Mouse (Mus musculus) CH12.LX (cell line): ENCODE measurements around the gene Coro2a. TPM values are rescaled to one million over a fixed set of nuclear protein-coding genes. Genes with fewer than 3 reads are reported as not detected.

ENCODE experiments used
- DNase-seq: peaks from one replicate; pipeline ENCODE4 v3.0.0-alpha.2; 2013; ENCODE audit errors: extremely low read depth
- H3K27ac ChIP-seq: 2 replicates; pipeline ENCODE4 v1.5.1; 2012; ENCODE audit warnings: low read depth, mild to moderate bottlenecking, control low read depth, moderate library complexity; ENCODE audit not compliant: insufficient read depth
- H3K27me3 ChIP-seq: replicated peaks from 2 replicates; pipeline ENCODE3; 2012; ENCODE audit warnings: inconsistent platforms
- H3K36me3 ChIP-seq, 2 experiments: replicated peaks in 1 of 2; 2 replicates each; pipeline versions ENCODE3 to v1.6.1; 2012; ENCODE audit warnings: inconsistent platforms in 1 of 2, low read length in 1 of 2, mild to moderate bottlenecking in 1 of 2, mixed read lengths in 1 of 2, moderate library complexity in 1 of 2; ENCODE audit not compliant: control insufficient read depth in 1 of 2, insufficient read depth in 1 of 2
- H3K4me1 ChIP-seq, 2 experiments: 2 replicates each; pipeline ENCODE4 v1.6.1; 2012; ENCODE audit warnings: inconsistent platforms in 1 of 2, moderate library complexity in 1 of 2; ENCODE audit not compliant: insufficient read depth in 2 of 2, control insufficient read depth in 1 of 2
- H3K4me2 ChIP-seq: 2 replicates; pipeline ENCODE4 v1.6.1; 2012; ENCODE audit warnings: low read depth, mild to moderate bottlenecking, control low read depth; ENCODE audit not compliant: poor library complexity, insufficient read depth, severe bottlenecking
- H3K4me3 ChIP-seq, 3 experiments: fragments of 150-350 bp in 1 of 3; sonication (generic) in 1 of 3; replicated peaks in 1 of 3; 2 replicates each; pipeline versions ENCODE3 to v1.5.1; 2011 to 2012; ENCODE audit warnings: low read depth in 2 of 3, low read length in 2 of 3, mild to moderate bottlenecking in 2 of 3, moderate library complexity in 2 of 3, control low read depth in 1 of 3, improper control_type of control experiment in 1 of 3, inconsistent platforms in 1 of 3, mixed read lengths in 1 of 3; ENCODE audit not compliant: poor library complexity in 1 of 3
- H3K79me2 ChIP-seq: replicated peaks from 2 replicates; pipeline ENCODE4 v1.6.1; 2012; ENCODE audit warnings: mild to moderate bottlenecking, moderate library complexity; ENCODE audit not compliant: control insufficient read depth, poor library complexity, insufficient read depth, severe bottlenecking; ENCODE audit errors: extremely low read depth
- H3K9ac ChIP-seq: 2 replicates; pipeline ENCODE4 v1.6.1; 2012; ENCODE audit warnings: low read depth, mild to moderate bottlenecking, control low read depth, moderate library complexity; ENCODE audit not compliant: insufficient read depth
- H3K9me3 ChIP-seq: replicated peaks from 2 replicates; pipeline ENCODE3; 2012; ENCODE audit warnings: low read length, inconsistent platforms, mixed read lengths
- CHD2 ChIP-seq: IDR thresholded peaks from 2 replicates; pipeline ENCODE4 v1.6.1; 2011; ENCODE audit warnings: low read length, improper control_type of control experiment
- CTCF ChIP-seq, 2 experiments: IDR thresholded peaks in 1 of 2; conservative IDR thresholded peaks in 1 of 2; 2 replicates each; pipeline ENCODE4 v1.5.1; 2011 to 2012; ENCODE audit warnings: low read depth in 2 of 2, low read length in 2 of 2, improper control_type of control experiment in 1 of 2, inconsistent platforms in 1 of 2, mild to moderate bottlenecking in 1 of 2, moderate library complexity in 1 of 2
- E2F4 ChIP-seq: IDR thresholded peaks from 2 replicates; pipeline ENCODE4 v1.6.1; 2011; ENCODE audit warnings: low read depth, low read length, improper control_type of control experiment; ENCODE audit not compliant: insufficient replicate concordance
- ETS1 ChIP-seq: conservative IDR thresholded peaks from 2 replicates; pipeline ENCODE4 v1.6.1; 2012; ENCODE audit warnings: low read depth, mild to moderate bottlenecking, inconsistent platforms, low read length, improper control_type of control experiment, moderate library complexity
- GABPA ChIP-seq: IDR thresholded peaks from 2 replicates; pipeline ENCODE4 v1.6.1; 2012; ENCODE audit warnings: low read depth, low read length, improper control_type of control experiment, inconsistent platforms; ENCODE audit not compliant: insufficient replicate concordance
- HCFC1 ChIP-seq: IDR thresholded peaks from 2 replicates; pipeline ENCODE4 v1.6.1; 2012; ENCODE audit warnings: low read depth, mild to moderate bottlenecking, inconsistent platforms, low read length, improper control_type of control experiment
- MAZ ChIP-seq: IDR thresholded peaks from 2 replicates; pipeline ENCODE4 v1.6.1; 2012; ENCODE audit warnings: low read depth, mild to moderate bottlenecking, inconsistent platforms, low read length, improper control_type of control experiment, moderate library complexity
- MEF2A ChIP-seq: IDR thresholded peaks from 2 replicates; pipeline ENCODE4 v1.6.1; 2014; ENCODE audit warnings: low read depth, mild to moderate bottlenecking, inconsistent platforms, low read length, improper control_type of control experiment, borderline replicate concordance
- MYC ChIP-seq: IDR thresholded peaks from 2 replicates; pipeline ENCODE4 v1.6.1; 2011; ENCODE audit warnings: low read depth, mild to moderate bottlenecking, improper control_type of control experiment, low read length
- NELFE ChIP-seq: IDR thresholded peaks from 2 replicates; pipeline ENCODE4 v1.6.1; 2011; ENCODE audit warnings: low read depth, low read length, improper control_type of control experiment
- RAD21 ChIP-seq: IDR thresholded peaks from 2 replicates; pipeline ENCODE4 v1.6.1; 2011; ENCODE audit warnings: low read depth, mild to moderate bottlenecking, low read length, improper control_type of control experiment, moderate library complexity
- RCOR1 ChIP-seq: conservative IDR thresholded peaks from 2 replicates; pipeline ENCODE4 v1.6.1; 2012; ENCODE audit warnings: low read depth, mild to moderate bottlenecking, inconsistent platforms, low read length, improper control_type of control experiment
- SIN3A ChIP-seq: IDR thresholded peaks from 2 replicates; pipeline ENCODE4 v1.6.1; 2012; ENCODE audit warnings: low read length, improper control_type of control experiment, inconsistent platforms
- ZKSCAN1 ChIP-seq: IDR thresholded peaks from 2 replicates; pipeline ENCODE4 v1.6.1; 2012; ENCODE audit warnings: low read depth, inconsistent platforms, low read length, improper control_type of control experiment, borderline replicate concordance
- ZNF384 ChIP-seq: IDR thresholded peaks from 2 replicates; pipeline ENCODE4 v1.6.1; 2012; ENCODE audit warnings: low read depth, low read length, improper control_type of control experiment, inconsistent platforms
- dilution Hi-C: fragments of 300-500 bp; cut with MboI; formaldehyde crosslinking; loops from 2 replicates; pipeline ENCODE4 v1.14.3; 2020; ENCODE audit warnings: low sequenced_read_pairs; ENCODE audit not compliant: extremely low pct_unique_long_range_greater_than_20kb, extremely low pct_ligation_motif_present
- in situ Hi-C: fragments of 300-500 bp; cut with MboI; formaldehyde crosslinking; loops from 3 replicates; pipeline ENCODE4 v1.14.3; 2019; ENCODE audit warnings: low sequenced_read_pairs, low pct_ligation_motif_present, low pct_unique_long_range_greater_than_20kb, mixed read lengths
- polyA plus RNA-seq: library from polyadenylated mRNA; unstranded; fragments of >175 nt; gene quantifications from 2 replicates; pipeline ENCODE4 v1.2.1, GENCODE M21; 2012; ENCODE audit warnings: low read depth; ENCODE audit not compliant: insufficient read length
- total RNA-seq, 2 experiments: library from RNA; depleted of rRNA; stranded (reverse); fragments of 300-350 nt in 1 of 2; fragments of >200 nt in 1 of 2; gene quantifications; 2 replicates each; pipeline ENCODE4 v1.2.3; 2012 to 2014

Coro2a gene
- total and polyA plus RNA-seq, 3 experiments: 24.6 to 223 (median 129) TPM

DNA sequence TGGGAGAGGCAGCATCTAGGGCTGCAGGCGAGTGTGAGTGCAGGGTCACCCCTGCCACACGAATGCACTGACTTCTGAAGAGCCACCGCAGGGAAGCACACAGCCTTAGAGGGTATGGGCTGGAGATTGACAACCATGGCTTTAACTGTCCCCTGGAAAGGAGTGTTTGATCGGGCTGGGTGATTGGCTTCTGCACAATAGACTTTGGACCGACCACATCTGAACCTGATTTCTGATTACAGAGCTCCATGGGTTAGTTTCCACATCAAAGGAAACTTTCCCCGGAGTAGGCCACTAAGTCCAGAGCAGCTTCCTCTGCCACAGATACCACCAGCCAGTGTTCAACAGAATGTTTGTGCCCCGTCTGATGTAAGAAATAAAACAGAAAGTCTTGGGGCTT, 72.3 kb downstream of the Coro2a start:
- TF ChIP-seq MEF2A (no peak), MAZ (no peak), ZNF384 (no peak), CHD2 (no peak)
- no peak for DNase-seq
- dilution Hi-C loops: no loop called here
- Histone ChIP-seq H3K9me3 (no peaks in the 10 kb centered on the region), H3K4me3 (no peak overlapping the region), H3K4me1 (peaks cover 0 to 42% of the 10 kb centered on the region in 2 experiments), H3K27ac (no peak overlapping the region), H3K4me2 (no peak overlapping the region), H3K9ac (no peak overlapping the region), H3K36me3 (peaks cover 48 to 65% of the 10 kb centered on the region in 2 experiments), H3K27me3 (no peaks in the 10 kb centered on the region), H3K79me2 (peaks cover 9% of the 10 kb centered on the region; the same call in 1 of the 2 replicates)
- in situ Hi-C loops: loop anchor here (10.0 kb wide), 1 partner anchor 125 kb away; the partner anchor contains the start of gene Tbc1d2

GRCm38 (mm10) chr4:46527558-46527926, 74.5 kb downstream of the Coro2a start:
- Histone ChIP-seq H3K79me2 (peaks cover 4% of the 10 kb centered on the region; the same call in 1 of the 2 replicates), H3K9ac (no peak overlapping the region), H3K27ac (no peak overlapping the region), H3K4me2 (no peak overlapping the region), H3K4me1 (peaks cover 0 to 26% of the 10 kb centered on the region in 2 experiments), H3K9me3 (peaks cover 8% of the 10 kb centered on the region), H3K4me3 (peak overlapping the region in 2 of 3 experiments; percentile 36 to 51), H3K27me3 (no peaks in the 10 kb centered on the region), H3K36me3 (peaks cover 64 to 77% of the 10 kb centered on the region in 2 experiments)
- no peak for DNase-seq
- dilution Hi-C loops (no loop called here), in situ Hi-C loops (no loop called here)
- TF ChIP-seq E2F4 (no peak), HCFC1 (no peak)

DNA sequence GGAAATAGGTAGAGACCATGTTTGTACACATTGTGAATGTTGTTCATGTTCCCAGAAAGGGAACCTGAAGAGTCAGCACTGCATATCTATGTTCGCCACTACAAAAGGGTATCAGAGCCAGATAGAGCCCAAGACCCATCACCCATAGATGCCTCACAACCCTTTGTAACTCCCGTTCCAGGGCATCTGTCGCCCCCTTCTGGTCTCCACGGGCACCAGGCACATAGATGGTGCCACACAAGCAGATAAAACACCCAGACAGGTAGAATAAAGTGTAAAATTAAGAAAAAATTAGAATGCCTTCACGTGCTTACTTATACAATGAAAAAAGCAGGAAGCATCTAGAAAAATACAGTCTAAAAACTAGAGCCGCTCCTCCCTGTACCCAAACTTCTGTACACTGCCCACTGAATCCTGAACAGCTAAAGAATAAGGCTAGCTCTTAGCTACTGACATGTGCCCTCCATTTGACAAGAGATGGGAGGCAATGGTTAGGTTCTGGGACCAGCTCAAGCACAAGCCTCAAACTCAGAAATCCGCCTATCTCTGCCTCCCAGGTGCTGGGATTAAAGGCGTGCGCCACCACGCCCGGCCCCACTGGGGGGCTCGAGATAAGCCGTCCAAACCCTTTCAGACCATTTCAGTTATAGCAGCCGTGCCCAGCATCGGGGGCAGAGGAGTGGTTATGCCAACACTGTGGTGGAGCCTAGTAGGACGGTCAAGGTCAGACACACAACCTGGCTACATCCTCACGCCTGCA, 75.0 kb downstream of the Coro2a start:
- Histone ChIP-seq H3K36me3 (peaks cover 65 to 78% of the 10 kb centered on the region in 2 experiments), H3K4me3 (peak overlapping the region in 1 of 3 experiments; percentile 35)
- peak; percentile 34 for DNase-seq
- no peak for TF ChIP-seq MEF2A
- no peak for TF ChIP-seq ETS1
- no peak for TF ChIP-seq RCOR1
- TF ChIP-seq MYC: no peak
- TF ChIP-seq SIN3A: no peak
- TF ChIP-seq CTCF (conservative IDR thresholded peaks at IDR 0.05 in 1 of 2, IDR thresholded peaks at IDR 0.05 in 1 of 2; ENCODE audit: low read depth in 2 of 2, low read length in 2 of 2): peak in 1 of 2 experiments; percentile 62; a peak in 3 of 4 replicates
- peak; percentile 35 for TF ChIP-seq RAD21
- TF ChIP-seq ZKSCAN1: no peak
- no peak for TF ChIP-seq NELFE
- no peak for TF ChIP-seq GABPA
- TF ChIP-seq, all 38 proteins: peak for 2
- Histone ChIP-seq H3K4me1 (peaks cover 0 to 26% of the 10 kb centered on the region in 2 experiments), H3K27ac (no peak overlapping the region), H3K9me3 (peaks cover 8% of the 10 kb centered on the region), H3K79me2 (peaks cover 4% of the 10 kb centered on the region; the same call in 1 of the 2 replicates), H3K27me3 (no peaks in the 10 kb centered on the region), H3K4me2 (no peak overlapping the region), H3K9ac (no peak overlapping the region)
- in situ Hi-C loops (no loop called here), dilution Hi-C loops (no loop called here)
